Mouse (Mus musculus) lung, postnatal 36 days (tissue): ENCODE measurements at regions not wholly inside any gene's neighbourhood (a gene's known extent, or its start where the extent isn't known, plus 50 kb on each side); places are given as distances from the start of the nearest gene placed in this dataset.
"Not testable (repeated sequence)": the region's sequence is repeated elsewhere in the genome, so short reads cannot be mapped to it uniquely, and the experiment has no call there.

Experiments
- DNase-seq: peaks from one replicate; pipeline ENCODE4 v3.0.0; 2022; ENCODE audit warnings: mixed read lengths

GRCm38 (mm10) chr2:57185151-57185550 lies 52.3 kb upstream of the Gpd2 start:
- no peak for DNase-seq

DNA sequence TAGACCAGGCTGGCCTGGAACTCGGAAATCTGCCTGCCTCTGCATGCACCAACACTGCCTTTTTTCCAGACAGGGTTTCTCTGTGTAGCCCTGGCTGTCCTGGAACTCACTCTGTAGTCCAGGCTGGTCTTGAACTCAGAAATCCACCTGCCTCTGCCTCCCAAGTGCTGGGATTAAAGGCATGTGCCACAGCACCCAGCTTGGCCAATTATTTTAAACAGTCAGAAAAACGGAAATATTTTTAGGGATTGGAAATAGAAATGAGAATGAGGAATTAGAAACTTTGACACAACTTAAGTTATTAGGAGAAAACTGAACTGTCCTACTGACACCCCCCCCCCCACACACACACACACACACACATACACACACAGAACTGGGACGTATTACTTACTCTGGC lies 54.3 kb upstream of the Gpd2 start:
- DNase-seq = not testable (repeated sequence)

DNA sequence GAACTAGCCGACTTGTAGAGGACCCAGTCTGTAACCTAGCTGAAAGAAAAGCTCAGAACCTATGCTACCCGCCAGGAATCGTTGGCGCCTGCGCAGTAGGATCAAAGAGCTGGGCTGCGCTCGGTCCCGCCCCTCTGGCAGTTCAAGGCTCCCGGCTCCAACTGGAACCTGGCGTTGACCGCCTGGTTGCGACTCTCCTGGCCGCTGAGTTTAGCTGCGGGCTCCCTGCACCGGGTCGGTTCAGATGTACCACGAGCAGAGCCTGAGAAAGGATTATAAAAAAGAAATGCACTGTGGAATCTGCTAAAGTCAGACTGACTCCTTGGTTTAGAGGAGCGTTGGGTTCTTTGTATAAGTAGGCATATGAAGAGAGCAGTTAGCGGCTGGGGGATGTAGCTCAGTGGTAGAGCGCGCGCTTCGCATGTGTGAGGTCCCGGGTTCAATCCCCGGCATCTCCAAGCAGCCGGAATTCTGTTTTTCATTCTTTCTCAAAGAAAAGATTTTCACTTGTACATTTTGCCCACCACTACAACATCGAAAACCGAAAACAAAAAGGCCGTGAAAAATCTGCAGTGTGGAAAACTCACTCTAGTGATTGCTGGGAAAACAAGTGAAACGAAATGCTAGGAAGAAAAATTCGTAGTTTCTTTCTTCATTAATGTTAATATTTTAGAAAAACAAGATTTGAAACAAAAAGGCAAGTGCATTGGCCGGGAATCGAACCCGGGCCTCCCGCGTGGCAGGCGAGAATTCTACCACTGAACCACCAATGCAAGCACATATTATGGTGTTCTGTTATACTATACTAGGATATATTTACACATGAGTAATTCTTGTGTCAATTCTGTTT lies 55.5 kb upstream of the Gpd2 start:
- DNase-seq = peak; percentile 96

- no peak for DNase-seq
Measured at GRCm38 (mm10) chr2:57181350-57181691, 56.1 kb upstream of the Gpd2 start.

GRCm38 (mm10) chr2:57178056-57178455 lies 54.3 kb upstream of the Nr4a2 start:
- DNase-seq = no peak

DNA sequence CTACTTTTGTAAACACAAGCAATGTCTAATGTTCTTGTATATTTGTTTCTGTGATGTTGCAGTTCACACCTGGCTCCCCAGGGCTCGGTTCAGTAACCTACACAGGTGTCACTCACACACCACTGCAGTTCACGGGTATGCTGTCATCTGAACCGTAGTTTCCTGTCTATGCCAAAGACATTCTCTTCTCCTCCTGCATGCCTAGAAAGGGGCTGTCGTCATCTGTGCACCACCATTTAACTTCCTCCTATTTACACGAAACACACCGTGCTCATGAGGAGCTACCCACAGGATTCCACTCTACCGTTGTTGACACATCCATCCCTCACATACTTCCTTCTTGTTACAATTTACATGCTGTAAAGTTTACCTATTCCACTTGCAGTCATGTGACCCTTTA lies 52.7 kb upstream of the Nr4a2 start:
- DNase-seq = no peak

DNA sequence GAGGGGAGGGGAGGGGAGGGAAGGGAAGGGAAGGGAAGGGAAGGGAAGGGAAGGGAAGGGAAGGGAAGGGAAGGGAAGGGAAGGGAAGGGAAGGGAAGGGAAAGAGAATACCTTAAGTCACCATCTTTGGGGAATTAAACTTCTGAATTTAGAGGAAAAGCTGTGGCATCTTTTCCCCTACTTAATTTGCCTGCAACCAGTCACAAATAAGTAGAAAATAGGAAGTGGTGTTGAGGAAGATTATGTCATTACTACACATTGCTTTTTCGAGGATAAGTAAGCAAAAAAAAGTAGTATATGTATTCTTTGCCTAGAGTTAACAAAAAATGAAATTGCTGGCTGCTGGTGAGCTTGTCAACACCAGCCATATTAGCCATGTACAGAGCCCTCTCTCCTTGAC lies 51.4 kb upstream of the Nr4a2 start:
- no peak for DNase-seq
